Mouse (Mus musculus) spleen, adult 2 months (tissue): Measurements from ENCODE around the gene Elf2. TPM values are rescaled to one million over a fixed set of nuclear protein-coding genes. Genes with fewer than 3 reads are reported as not detected.

Experiments used
- DNase-seq, 2 experiments: peaks; one replicate each; pipeline versions ENCODE4 v3.0.0 to v3.0.0-alpha.2; 2012 to 2021; ENCODE audit warnings: low spot score in 2 of 2, low read depth in 1 of 2
- H3K27ac ChIP-seq: fragments of 200-500 bp; 2 replicates; pipeline ENCODE4 v1.5.1; 2012; ENCODE audit warnings: low read length, inconsistent platforms; ENCODE audit not compliant: insufficient read depth
- H3K27me3 ChIP-seq: fragments of 200-500 bp; 2 replicates; pipeline ENCODE4 v1.6.1; 2012; ENCODE audit warnings: mild to moderate bottlenecking, moderate library complexity, low read length, inconsistent platforms; ENCODE audit not compliant: control insufficient read depth, insufficient read depth
- H3K36me3 ChIP-seq: fragments of 200-500 bp; 2 replicates; pipeline ENCODE4 v1.6.1; 2012; ENCODE audit warnings: mild to moderate bottlenecking, low read length, inconsistent platforms; ENCODE audit not compliant: control insufficient read depth, insufficient read depth
- H3K4me1 ChIP-seq: fragments of 200-500 bp; 2 replicates; pipeline ENCODE4 v1.6.1; 2011; ENCODE audit warnings: inconsistent platforms; ENCODE audit not compliant: control insufficient read depth, insufficient read depth, insufficient read length
- H3K4me3 ChIP-seq: fragments of 200-500 bp; 2 replicates; pipeline ENCODE4 v1.5.1; 2011; ENCODE audit warnings: mild to moderate bottlenecking, inconsistent platforms; ENCODE audit not compliant: insufficient read depth, insufficient read length; ENCODE audit errors: extremely low read depth
- CTCF ChIP-seq: fragments of 200-500 bp; IDR thresholded peaks from 2 replicates; pipeline ENCODE4 v1.5.1; 2011; ENCODE audit warnings: mild to moderate bottlenecking, inconsistent platforms; ENCODE audit not compliant: insufficient read depth, insufficient read length, insufficient replicate concordance; ENCODE audit errors: extremely low read depth
- POLR2A ChIP-seq: fragments of 200-500 bp; IDR thresholded peaks from 2 replicates; pipeline ENCODE4 v1.6.1; 2011; ENCODE audit warnings: low read depth, low read length, inconsistent platforms
- WGBS: fragments of 180-500 bp; shearing (Covaris S2); methylation state at CpG from one replicate; pipeline ENCODE4 v1.1.7; 2018; 5-methylcytosine and 5-hydroxymethylcytosine counted together
- polyA plus RNA-seq: library from polyadenylated mRNA; depleted of rRNA; stranded (reverse); fragments of >200 nt; gene quantifications from 2 replicates; pipeline ENCODE4 v1.2.3, GENCODE M21; 2012

The Elf2 gene
- polyA plus RNA-seq, 1 experiment, result 36.6 TPM

- Histone ChIP-seq H3K36me3 (no peaks in the 10 kb centered on the region), H3K27me3 (no peaks in the 10 kb centered on the region), H3K4me1 (no peaks in the 10 kb centered on the region), H3K27ac (no peak overlapping the region), H3K4me3 (no peak overlapping the region)
- DNase-seq, result no peak
- 86% methylated on average over 2 of the region's 2 CpGs for WGBS
- no peak for TF ChIP-seq CTCF
- TF ChIP-seq POLR2A, result no peak
These were observed 31.4 kb upstream of the Elf2 start for GRCm38 (mm10) chr3:51371826-51372225.

DNA sequence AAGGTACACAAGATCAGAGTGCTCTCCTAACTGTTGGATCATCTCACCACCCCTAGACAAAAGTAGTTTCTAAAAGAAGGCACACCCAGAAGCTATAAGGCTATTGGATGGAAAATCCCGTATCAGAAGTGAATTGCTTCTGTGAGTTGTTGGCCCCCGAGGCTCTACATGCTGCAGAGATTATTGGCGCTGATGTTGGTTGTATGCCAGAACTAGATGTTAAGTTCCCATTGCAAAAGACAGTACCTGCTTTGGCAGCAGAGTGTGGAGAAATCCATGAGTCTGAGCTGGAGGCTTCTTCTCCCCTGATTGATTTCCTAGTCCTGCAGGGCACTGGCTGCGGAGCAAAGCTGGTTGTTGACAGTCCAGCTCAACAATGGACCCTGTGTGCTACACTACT, 27.5 kb upstream of the Elf2 start:
- Histone ChIP-seq H3K27me3 (no peaks in the 10 kb centered on the region), H3K4me1 (no peaks in the 10 kb centered on the region; the same call in 1 of the 2 replicates), H3K27ac (no peak overlapping the region), H3K4me3 (no peak overlapping the region), H3K36me3 (no peaks in the 10 kb centered on the region)
- no peak for TF ChIP-seq POLR2A
- no peak for TF ChIP-seq CTCF
- 83% methylated on average over 4 of the region's 4 CpGs for WGBS
- no peak for DNase-seq

- 89% methylated on average over 4 of the region's 4 CpGs for WGBS
- no peak overlapping the region for H3K27ac ChIP-seq
These were observed 26.5 kb upstream of the Elf2 start for GRCm38 (mm10) chr3:51366926-51367325.

GRCm38 (mm10) chr3:51365517-51365882, 25.0 kb upstream of the Elf2 start:
- Histone ChIP-seq H3K4me3 (no peak overlapping the region), H3K27ac (no peak overlapping the region), H3K36me3 (no peaks in the 10 kb centered on the region), H3K27me3 (no peaks in the 10 kb centered on the region), H3K4me1 (no peaks in the 10 kb centered on the region; the same call in 1 of the 2 replicates)
- 2% methylated on average over 3 of the region's 3 CpGs for WGBS
- no peak for TF ChIP-seq POLR2A
- no peak for TF ChIP-seq CTCF
- no peak for DNase-seq

More at GRCm38 (mm10) chr3:51366926-51367325, 26.5 kb upstream of the Elf2 start:
- Histone ChIP-seq H3K27me3 (no peaks in the 10 kb centered on the region), H3K4me1 (no peaks in the 10 kb centered on the region; the same call in 1 of the 2 replicates), H3K4me3 (no peak overlapping the region), H3K36me3 (no peaks in the 10 kb centered on the region)
- TF ChIP-seq CTCF (no peak), POLR2A (no peak)
- no peak for DNase-seq

DNA sequence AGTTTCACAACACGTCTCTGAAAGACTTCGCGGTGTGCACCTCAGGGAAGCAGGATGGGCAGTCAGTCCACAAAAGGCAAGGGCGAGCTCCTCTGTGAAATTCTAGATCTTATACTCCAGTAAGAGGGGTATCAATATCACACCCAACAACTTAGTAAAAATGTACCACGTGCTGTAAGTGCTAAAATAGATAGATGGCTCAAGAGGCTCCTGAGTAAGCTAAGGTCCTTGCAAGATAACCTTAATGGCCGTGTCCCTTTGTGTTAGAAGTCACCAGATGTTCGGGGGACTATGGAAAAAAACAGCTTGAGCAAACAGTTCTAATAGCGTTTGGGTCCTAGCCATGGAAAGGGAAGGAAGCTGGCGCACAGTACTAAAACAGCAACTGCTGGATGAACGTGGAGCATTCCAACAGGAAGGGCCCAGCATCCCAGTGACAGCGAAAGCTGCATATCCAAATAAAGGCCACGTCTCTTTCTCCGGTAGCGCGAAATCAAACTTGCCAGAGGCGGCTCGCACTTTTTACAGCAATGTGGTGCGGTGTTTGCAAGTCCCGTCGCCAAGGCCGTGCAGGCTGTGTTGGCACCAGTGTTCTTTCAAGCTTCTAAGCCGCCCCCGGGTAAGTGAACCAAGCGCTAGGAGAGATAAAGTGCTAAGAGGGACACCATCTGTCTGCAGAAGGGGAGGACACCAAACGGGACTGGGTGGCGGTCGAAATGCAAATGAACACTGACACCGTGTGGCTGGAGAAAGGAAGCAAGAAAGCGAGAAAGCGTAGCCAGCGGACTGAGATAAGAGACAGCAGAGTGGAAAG, 24.4 kb upstream of the Elf2 start:
- H3K36me3 ChIP-seq, result no peaks in the 10 kb centered on the region
- H3K27ac ChIP-seq, result no peak overlapping the region
- 8% methylated on average over 31 of the region's 31 CpGs for WGBS
- H3K4me3 ChIP-seq, result peak overlapping the region; percentile 55; the same call in 1 of the 2 replicates
- peak; percentile 70 to 73 for DNase-seq
- TF ChIP-seq CTCF (peak; percentile 91; the same call in 1 of the 2 replicates), POLR2A (no peak)
- H3K4me1 ChIP-seq, result no peaks in the 10 kb centered on the region; the same call in 1 of the 2 replicates
- H3K27me3 ChIP-seq, result no peaks in the 10 kb centered on the region

DNA sequence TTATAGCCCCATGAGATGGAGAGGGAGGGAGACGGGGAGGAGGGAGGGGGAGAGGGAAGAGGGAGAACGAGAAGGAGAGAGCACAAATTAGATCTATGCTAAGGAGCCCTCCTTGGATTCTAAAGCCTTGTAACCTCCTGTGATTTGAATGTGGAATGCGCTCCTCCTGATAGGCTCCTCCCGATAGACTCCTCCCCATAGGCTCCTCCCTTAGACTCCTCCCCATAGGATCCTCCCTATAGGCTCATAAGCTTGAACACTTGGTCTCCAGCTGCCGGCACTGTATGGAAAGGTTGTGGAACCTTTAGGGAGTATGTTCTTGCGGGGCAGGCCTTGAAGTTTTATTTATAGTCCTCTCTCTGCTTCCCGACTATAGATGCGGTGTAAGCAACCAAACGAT, 20.6 kb upstream of the Elf2 start:
- no peak overlapping the region for H3K4me3 ChIP-seq
- DNase-seq, result no peak
- H3K36me3 ChIP-seq, result no peaks in the 10 kb centered on the region
- H3K4me1 ChIP-seq, result no peaks in the 10 kb centered on the region; the same call in 1 of the 2 replicates
- no peak overlapping the region for H3K27ac ChIP-seq
- WGBS, result 81% methylated on average over 9 of the region's 9 CpGs
- TF ChIP-seq CTCF (no peak), POLR2A (no peak)
- H3K27me3 ChIP-seq, result no peaks in the 10 kb centered on the region
